Mouse (Mus musculus) stomach, embryonic 16.5 days (tissue): ENCODE data around the gene Tbc1d5. TPM values are rescaled to one million over a fixed set of nuclear protein-coding genes. Genes with fewer than 3 reads are reported as not detected.
A peak's percentile ranks its signal among the peaks of the same experiment; 100 is the strongest.

ENCODE experiments used
- ATAC-seq: fragments of 200-750 bp; cut with Nextera tagmentation; 2 replicates; pipeline ENCODE4 v1.8.0; 2017; ENCODE audit warnings: moderate number of reproducible peaks, moderate TSS enrichment; ENCODE audit not compliant: insufficient read depth, low FRiP score
- H3K27ac ChIP-seq: fragments of 300-500 bp; sonication (generic); 2 replicates; pipeline ENCODE4 v1.5.1; 2014; ENCODE audit warnings: low read length
- H3K27me3 ChIP-seq: fragments of 300-500 bp; sonication (generic); 2 replicates; pipeline ENCODE4 v1.6.1; 2014; ENCODE audit warnings: low read length, control low read depth, mixed read lengths; ENCODE audit not compliant: control insufficient read depth, insufficient read depth
- H3K36me3 ChIP-seq: fragments of 300-500 bp; sonication (generic); 2 replicates; pipeline ENCODE4 v1.6.1; 2014; ENCODE audit warnings: low read length; ENCODE audit not compliant: control insufficient read depth, insufficient read depth
- H3K4me1 ChIP-seq: fragments of 300-500 bp; sonication (generic); 2 replicates; pipeline ENCODE4 v1.6.1; 2014; ENCODE audit warnings: low read length, control low read depth, mixed read lengths; ENCODE audit not compliant: control insufficient read depth, insufficient read depth
- H3K4me2 ChIP-seq: fragments of 300-500 bp; sonication (generic); 2 replicates; pipeline ENCODE4 v1.6.1; 2014; ENCODE audit warnings: low read depth, low read length, mixed read lengths
- H3K4me3 ChIP-seq: fragments of 300-500 bp; sonication (generic); replicated peaks from 2 replicates; pipeline ENCODE4 v1.5.1; 2014; ENCODE audit warnings: mild to moderate bottlenecking, low read length
- H3K9ac ChIP-seq: fragments of 300-500 bp; sonication (generic); 2 replicates; pipeline ENCODE4 v1.6.1; 2014; ENCODE audit warnings: low read length
- H3K9me3 ChIP-seq: fragments of 300-500 bp; sonication (generic); replicated peaks from 2 replicates; pipeline ENCODE4 v1.6.1; 2016; ENCODE audit warnings: low read length, control low read depth; ENCODE audit not compliant: control insufficient read depth
- WGBS: fragments of 180-500 bp; shearing (Covaris S2); extraction: QIAGEN DNeasy Blood & Tissue Kit; methylation state at CpG from one replicate; pipeline ENCODE4 v1.1.7; 2014; 5-methylcytosine and 5-hydroxymethylcytosine counted together
- polyA plus RNA-seq: library from polyadenylated mRNA; unstranded; fragments of >200 nt; fragmentation: Nextera tagmentation; extraction: Ambion mirVana; gene quantifications from 2 replicates; pipeline ENCODE4 v1.2.1, GENCODE M21; 2015

Tbc1d5 gene
- polyA plus RNA-seq, 1 experiment from 2014 or later = 13.3 TPM

DNA sequence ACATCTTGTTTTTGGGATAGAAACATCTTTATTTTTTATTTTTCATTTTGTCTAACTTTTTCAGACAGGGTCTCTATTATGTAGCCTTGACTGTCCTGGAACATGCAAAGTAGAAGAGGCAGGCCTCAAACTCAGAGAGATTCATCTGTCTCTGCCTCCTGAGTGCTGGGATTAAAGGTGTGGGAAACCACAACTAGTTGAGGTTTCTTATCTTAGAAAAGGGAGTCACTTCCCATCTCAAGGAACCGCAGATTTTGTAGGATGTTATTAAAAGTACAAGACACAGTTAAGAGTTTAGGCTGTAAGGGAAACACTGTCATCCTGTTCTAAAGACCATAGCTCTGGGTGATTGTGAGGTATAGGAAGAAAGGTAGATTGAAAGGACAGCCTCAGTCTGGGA lies 373.5 kb downstream of the Tbc1d5 start:
- no peak overlapping the region for H3K4me3 ChIP-seq
- no peak overlapping the region for H3K27ac ChIP-seq
- H3K9me3 ChIP-seq = no peaks in the 10 kb centered on the region
- 79% methylated on average over 1 of the region's 1 CpGs for WGBS
- H3K27me3 ChIP-seq = no peaks in the 10 kb centered on the region
- no peak for ATAC-seq
- no peaks in the 10 kb centered on the region for H3K36me3 ChIP-seq
- no peaks in the 10 kb centered on the region for H3K4me1 ChIP-seq
- H3K4me2 ChIP-seq = no peak overlapping the region
- no peak overlapping the region for H3K9ac ChIP-seq

DNA sequence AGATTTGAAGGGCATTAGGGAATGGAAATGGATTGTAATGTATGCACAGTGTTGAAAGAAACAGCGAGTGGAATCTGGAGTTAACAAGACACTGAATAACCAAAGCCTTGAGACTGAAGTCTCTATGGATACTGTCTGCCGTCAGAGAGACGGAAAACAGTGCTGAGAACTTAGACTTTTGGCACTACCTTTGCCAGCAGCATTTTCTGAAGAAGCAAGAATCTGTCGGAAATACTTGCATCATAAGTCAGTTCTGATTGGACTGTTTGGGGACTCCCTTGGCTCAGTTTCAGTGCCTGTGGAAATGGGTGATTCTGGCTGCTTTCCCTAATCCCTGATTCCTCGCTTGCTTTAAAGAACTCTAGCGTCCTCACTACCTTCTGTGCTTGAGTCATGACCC lies 375.9 kb downstream of the Tbc1d5 start:
- Histone ChIP-seq H3K27ac (no peak overlapping the region), H3K27me3 (no peaks in the 10 kb centered on the region), H3K4me3 (no peak overlapping the region), H3K4me2 (no peak overlapping the region), H3K9ac (no peak overlapping the region), H3K9me3 (no peaks in the 10 kb centered on the region), H3K36me3 (no peaks in the 10 kb centered on the region), H3K4me1 (no peaks in the 10 kb centered on the region)
- ATAC-seq = no peak
- 57% methylated on average over 6 of the region's 6 CpGs for WGBS

DNA sequence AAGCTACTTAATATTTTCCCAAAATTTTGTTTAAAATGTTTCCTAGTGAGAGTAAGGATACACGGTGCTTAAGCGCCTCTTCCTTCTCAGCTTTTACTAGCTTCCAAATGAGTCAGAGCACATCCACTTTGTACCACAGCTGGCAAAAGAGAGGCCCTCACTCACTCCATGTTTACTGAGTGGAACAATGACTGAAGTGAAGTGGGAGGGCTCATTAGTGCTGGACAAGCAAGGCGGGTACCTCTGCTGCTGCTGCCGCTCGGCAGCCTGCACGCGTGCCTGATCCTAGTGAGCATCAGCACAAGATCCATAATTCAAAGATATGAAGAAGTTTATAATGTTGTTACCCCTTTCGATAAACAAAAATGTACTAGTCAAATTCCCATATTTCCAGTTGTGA lies 376.8 kb downstream of the Tbc1d5 start:
- H3K9me3 ChIP-seq = no peaks in the 10 kb centered on the region
- no peaks in the 10 kb centered on the region for H3K36me3 ChIP-seq
- H3K4me3 ChIP-seq = no peak overlapping the region
- ATAC-seq = no peak
- WGBS = 65% methylated on average over 8 of the region's 8 CpGs
- H3K4me1 ChIP-seq = no peaks in the 10 kb centered on the region
- no peaks in the 10 kb centered on the region for H3K27me3 ChIP-seq
- H3K4me2 ChIP-seq = no peak overlapping the region
- no peak overlapping the region for H3K27ac ChIP-seq
- H3K9ac ChIP-seq = no peak overlapping the region

DNA sequence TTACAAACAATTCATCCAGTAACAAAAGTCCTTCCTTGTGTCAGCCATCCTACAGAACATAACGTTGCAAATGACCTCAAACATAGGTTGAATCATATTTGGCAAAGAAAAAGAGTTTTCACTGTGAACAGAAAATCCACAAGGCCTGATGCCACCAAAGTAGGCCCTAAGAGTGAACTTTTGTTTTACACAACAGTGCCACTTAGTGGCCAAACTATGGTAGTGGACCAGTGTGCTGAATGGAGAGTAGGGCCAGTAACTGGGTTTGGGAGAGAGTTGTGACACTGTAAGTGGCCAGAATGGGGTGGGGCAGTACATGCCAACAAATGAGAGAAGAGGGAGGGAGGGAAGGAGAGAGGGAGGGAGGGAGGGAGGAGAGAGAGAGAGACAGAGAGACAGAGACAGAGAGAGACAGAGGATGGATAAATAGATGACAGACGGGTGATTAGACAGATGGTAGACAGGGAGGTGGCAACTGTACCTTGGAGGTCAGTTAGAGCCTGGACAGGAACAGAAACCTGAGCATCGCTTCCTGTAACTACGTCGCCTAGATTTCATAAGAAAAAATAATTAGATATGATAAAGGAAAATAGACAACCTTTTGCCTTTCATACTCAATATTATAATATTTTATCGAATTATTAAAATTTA lies 383.6 kb downstream of the Tbc1d5 start:
- Histone ChIP-seq H3K4me1 (no peaks in the 10 kb centered on the region), H3K9ac (no peak overlapping the region), H3K27me3 (no peaks in the 10 kb centered on the region), H3K27ac (no peak overlapping the region), H3K4me3 (no peak overlapping the region), H3K9me3 (no peaks in the 10 kb centered on the region), H3K4me2 (no peak overlapping the region), H3K36me3 (no peaks in the 10 kb centered on the region)
- 73% methylated on average over 6 of the region's 6 CpGs for WGBS
- peak; percentile 68; the same call in 1 of the 2 replicates for ATAC-seq

DNA sequence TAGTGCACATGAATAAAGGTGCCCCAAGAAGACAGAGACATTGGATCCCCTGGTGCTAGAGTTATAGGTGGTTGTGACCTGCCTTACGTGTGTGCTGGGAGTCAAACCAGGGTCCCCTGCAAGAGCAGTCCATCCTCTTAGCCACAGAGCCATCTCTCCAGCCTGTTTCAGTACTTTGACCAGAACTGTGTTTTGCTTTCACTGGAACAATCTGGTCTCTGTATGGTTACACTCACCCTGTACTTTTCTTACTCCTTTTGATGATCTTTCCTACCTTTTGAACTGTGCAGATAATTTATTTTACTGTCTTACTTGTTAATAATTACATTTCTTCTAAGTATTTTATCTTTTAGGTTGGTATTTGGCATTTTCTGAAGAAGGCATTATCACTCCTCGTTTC lies 387.5 kb downstream of the Tbc1d5 start:
- H3K27me3 ChIP-seq = no peaks in the 10 kb centered on the region
- no peak overlapping the region for H3K4me3 ChIP-seq
- ATAC-seq = no peak
- no peak overlapping the region for H3K4me2 ChIP-seq
- no peaks in the 10 kb centered on the region for H3K9me3 ChIP-seq
- no peak overlapping the region for H3K9ac ChIP-seq
- no peaks in the 10 kb centered on the region for H3K36me3 ChIP-seq
- H3K4me1 ChIP-seq = no peaks in the 10 kb centered on the region
- WGBS = 72% methylated on average over 2 of the region's 2 CpGs
- no peak overlapping the region for H3K27ac ChIP-seq

DNA sequence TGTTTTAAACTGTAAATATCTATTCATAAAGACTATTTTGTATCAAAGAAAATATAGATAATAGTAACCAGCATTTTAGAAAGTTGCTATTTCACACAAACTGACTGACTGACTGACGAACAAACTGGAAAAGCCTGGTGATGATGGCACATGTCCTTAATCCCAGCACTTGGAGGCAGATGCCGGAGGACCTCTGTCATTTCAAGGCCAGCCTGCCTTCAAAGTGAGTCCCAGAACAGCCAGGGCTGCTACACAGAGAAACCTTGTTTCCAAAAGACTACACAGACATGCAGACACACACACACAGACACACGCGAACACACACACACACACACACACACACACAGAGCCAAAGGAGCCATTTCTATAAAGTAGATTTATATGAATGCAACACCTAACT lies 390.3 kb downstream of the Tbc1d5 start:
- Histone ChIP-seq H3K27ac (no peak overlapping the region), H3K9ac (no peak overlapping the region), H3K4me2 (no peak overlapping the region), H3K4me1 (no peaks in the 10 kb centered on the region), H3K9me3 (no peaks in the 10 kb centered on the region), H3K27me3 (no peaks in the 10 kb centered on the region), H3K4me3 (no peak overlapping the region), H3K36me3 (no peaks in the 10 kb centered on the region)
- 88% methylated on average over 4 of the region's 4 CpGs for WGBS
- no peak for ATAC-seq

DNA sequence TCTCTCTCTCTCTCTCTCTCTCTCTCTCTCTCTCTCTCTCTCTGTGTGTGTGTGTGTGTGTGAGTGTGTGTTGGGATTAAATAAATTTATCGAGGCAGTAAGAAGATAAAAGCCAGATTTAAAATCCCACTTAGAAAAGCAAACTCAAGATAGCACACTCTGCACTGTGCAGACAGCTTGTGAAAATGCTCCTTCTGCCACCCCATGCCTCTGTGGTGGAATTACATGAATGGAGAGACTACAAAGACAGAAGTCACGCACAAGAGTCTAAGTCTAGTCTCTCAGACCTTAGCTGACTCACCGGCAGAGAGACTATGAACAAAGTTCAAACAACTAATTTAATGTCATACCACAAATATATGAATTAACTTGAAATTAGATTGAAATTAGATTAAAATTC lies 403.9 kb downstream of the Tbc1d5 start:
- ATAC-seq = no peak
- Histone ChIP-seq H3K4me2 (no peak overlapping the region), H3K4me3 (no peak overlapping the region), H3K27me3 (no peaks in the 10 kb centered on the region), H3K4me1 (no peaks in the 10 kb centered on the region), H3K9me3 (no peaks in the 10 kb centered on the region), H3K27ac (no peak overlapping the region), H3K36me3 (no peaks in the 10 kb centered on the region), H3K9ac (no peak overlapping the region)
- 64% methylated on average over 3 of the region's 3 CpGs for WGBS

DNA sequence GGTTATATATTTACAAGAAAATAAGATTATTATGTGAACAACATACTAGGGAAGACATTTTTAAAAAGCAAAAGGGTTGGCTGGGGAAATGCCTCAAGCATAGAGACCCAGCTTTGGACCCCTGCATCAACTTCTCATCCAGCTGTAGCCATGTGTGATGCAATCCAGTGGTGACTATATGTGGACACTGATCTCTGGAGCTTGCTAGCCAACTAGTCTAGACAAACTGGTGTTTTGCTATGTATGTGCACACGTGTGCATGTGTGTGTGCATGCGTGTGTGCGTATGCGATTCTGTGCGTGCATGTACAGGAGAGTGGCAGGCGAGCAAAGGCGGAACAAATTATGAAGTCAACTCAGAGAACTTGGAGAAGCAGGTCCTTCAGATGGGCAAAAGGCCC lies 414.8 kb downstream of the Tbc1d5 start:
- Histone ChIP-seq H3K27ac (no peak overlapping the region), H3K4me2 (no peak overlapping the region)
- 95% methylated on average over 7 of the region's 7 CpGs for WGBS

DNA sequence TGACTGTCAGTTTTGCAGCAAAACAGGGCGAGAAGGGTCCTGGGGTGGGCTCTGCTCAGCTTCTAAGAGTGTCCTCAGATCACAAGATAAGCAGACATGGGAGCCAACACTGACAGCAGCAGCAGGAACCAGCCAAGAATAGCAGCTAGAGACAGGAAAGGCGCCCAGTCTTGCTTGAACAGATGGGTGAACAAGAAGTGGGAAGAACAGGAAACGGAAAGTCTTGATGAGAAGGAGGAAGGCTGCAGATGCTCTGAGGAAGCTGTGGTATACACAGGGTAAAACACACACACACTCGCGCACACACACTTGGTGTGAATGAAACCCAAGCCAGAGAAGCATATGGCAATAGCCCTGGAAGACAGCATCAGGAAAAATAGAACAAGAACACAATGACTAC lies 415.7 kb downstream of the Tbc1d5 start:
- ATAC-seq = no peak

More for the DNA sequence above, 414.8 kb downstream of the Tbc1d5 start:
- ATAC-seq = no peak
- H3K9ac ChIP-seq = no peak overlapping the region
- no peaks in the 10 kb centered on the region for H3K27me3 ChIP-seq
- H3K4me1 ChIP-seq = no peaks in the 10 kb centered on the region
- H3K4me3 ChIP-seq = no peak overlapping the region
- H3K36me3 ChIP-seq = no peaks in the 10 kb centered on the region
- no peaks in the 10 kb centered on the region for H3K9me3 ChIP-seq

More for the DNA sequence above, 415.7 kb downstream of the Tbc1d5 start:
- Histone ChIP-seq H3K36me3 (no peaks in the 10 kb centered on the region), H3K4me2 (no peak overlapping the region), H3K4me1 (no peaks in the 10 kb centered on the region), H3K9ac (no peak overlapping the region), H3K4me3 (no peak overlapping the region), H3K27me3 (no peaks in the 10 kb centered on the region), H3K9me3 (no peaks in the 10 kb centered on the region), H3K27ac (no peak overlapping the region)
- WGBS = 76% methylated on average over 5 of the region's 5 CpGs
